Mouse (Mus musculus): Measurements from ENCODE around the gene Nr6a1. TPM values are rescaled to one million over a fixed set of nuclear protein-coding genes. Genes with fewer than 3 reads are reported as not detected.

Gene Nr6a1
- polyA plus RNA-seq, 1 experiment = 4.2 TPM

GRCm38 (mm10) chr2:38774936-38775335 is 152.6 kb downstream of the Nr6a1 start:
- DNase-seq = no peak
- H3K36me3 ChIP-seq (ENCODE audit: control insufficient read depth, insufficient read depth, low read length) = no peaks in the 10 kb centered on the region
- H3K27me3 ChIP-seq (ENCODE audit: control insufficient read depth, insufficient read depth, low read length) = no peaks in the 10 kb centered on the region
- H3K4me1 ChIP-seq (replicated peaks; ENCODE audit: control insufficient read depth, insufficient read depth, low read length) = no peaks in the 10 kb centered on the region
- WGBS = 96% methylated on average over 2 of the region's 2 CpGs
- H3K4me3 ChIP-seq (ENCODE audit: control insufficient read depth, insufficient read depth, low read length) = no peak overlapping the region
- H3K27ac ChIP-seq (ENCODE audit: control insufficient read depth, insufficient read depth, low read length) = no peak overlapping the region
- TF ChIP-seq CTCF (IDR thresholded peaks at IDR 0.05; ENCODE audit: borderline replicate concordance, control insufficient read depth, extremely low read depth, insufficient read depth, low read length, poor library complexity) (no peak), POLR2A (IDR thresholded peaks at IDR 0.05; ENCODE audit: control insufficient read depth, extremely low read depth, insufficient read depth, low read length, poor library complexity) (no peak)

GRCm38 (mm10) chr2:38771478-38771797 is 156.1 kb downstream of the Nr6a1 start:
- H3K36me3 ChIP-seq (ENCODE audit: control insufficient read depth, insufficient read depth, low read length) = no peaks in the 10 kb centered on the region
- no peak overlapping the region for H3K4me3 ChIP-seq (ENCODE audit: control insufficient read depth, insufficient read depth, low read length)
- 93% methylated on average over 2 of the region's 2 CpGs for WGBS
- H3K27me3 ChIP-seq (ENCODE audit: control insufficient read depth, insufficient read depth, low read length) = no peaks in the 10 kb centered on the region
- no peak overlapping the region for H3K27ac ChIP-seq (ENCODE audit: control insufficient read depth, insufficient read depth, low read length)
- TF ChIP-seq CTCF (IDR thresholded peaks at IDR 0.05; ENCODE audit: borderline replicate concordance, control insufficient read depth, extremely low read depth, insufficient read depth, low read length, poor library complexity) (no peak), POLR2A (IDR thresholded peaks at IDR 0.05; ENCODE audit: control insufficient read depth, extremely low read depth, insufficient read depth, low read length, poor library complexity) (no peak)
- DNase-seq = no peak
- no peaks in the 10 kb centered on the region for H3K4me1 ChIP-seq (replicated peaks; ENCODE audit: control insufficient read depth, insufficient read depth, low read length)

- Histone ChIP-seq H3K4me3 (ENCODE audit: control insufficient read depth, insufficient read depth, low read length) (no peak overlapping the region), H3K27me3 (ENCODE audit: control insufficient read depth, insufficient read depth, low read length) (no peaks in the 10 kb centered on the region), H3K36me3 (ENCODE audit: control insufficient read depth, insufficient read depth, low read length) (no peaks in the 10 kb centered on the region), H3K4me1 (replicated peaks; ENCODE audit: control insufficient read depth, insufficient read depth, low read length) (no peaks in the 10 kb centered on the region), H3K27ac (ENCODE audit: control insufficient read depth, insufficient read depth, low read length) (no peak overlapping the region)
- DNase-seq = no peak
- TF ChIP-seq POLR2A (IDR thresholded peaks at IDR 0.05; ENCODE audit: control insufficient read depth, extremely low read depth, insufficient read depth, low read length, poor library complexity) = no peak
- TF ChIP-seq CTCF (IDR thresholded peaks at IDR 0.05; ENCODE audit: borderline replicate concordance, control insufficient read depth, extremely low read depth, insufficient read depth, low read length, poor library complexity) = no peak
- 96% methylated on average over 5 of the region's 5 CpGs for WGBS
Measured at GRCm38 (mm10) chr2:38770772-38771477, 156.6 kb downstream of the Nr6a1 start.

GRCm38 (mm10) chr2:38767177-38767931 is 160.1 kb downstream of the Nr6a1 start:
- no peak for DNase-seq
- no peaks in the 10 kb centered on the region for H3K36me3 ChIP-seq (ENCODE audit: control insufficient read depth, insufficient read depth, low read length)
- no peaks in the 10 kb centered on the region for H3K27me3 ChIP-seq (ENCODE audit: control insufficient read depth, insufficient read depth, low read length)
- TF ChIP-seq CTCF (IDR thresholded peaks at IDR 0.05; ENCODE audit: borderline replicate concordance, control insufficient read depth, extremely low read depth, insufficient read depth, low read length, poor library complexity) = no peak
- TF ChIP-seq POLR2A (IDR thresholded peaks at IDR 0.05; ENCODE audit: control insufficient read depth, extremely low read depth, insufficient read depth, low read length, poor library complexity) = no peak
- WGBS = 89% methylated on average over 4 of the region's 4 CpGs
- H3K27ac ChIP-seq (ENCODE audit: control insufficient read depth, insufficient read depth, low read length) = no peak overlapping the region
- no peak overlapping the region for H3K4me3 ChIP-seq (ENCODE audit: control insufficient read depth, insufficient read depth, low read length)
- H3K4me1 ChIP-seq (replicated peaks; ENCODE audit: control insufficient read depth, insufficient read depth, low read length) = no peaks in the 10 kb centered on the region

GRCm38 (mm10) chr2:38739847-38740246 is 187.6 kb downstream of the Nr6a1 start:
- no peak for DNase-seq
- no peaks in the 10 kb centered on the region for H3K4me1 ChIP-seq (replicated peaks; ENCODE audit: control insufficient read depth, insufficient read depth, low read length)
- TF ChIP-seq CTCF (IDR thresholded peaks at IDR 0.05; ENCODE audit: borderline replicate concordance, control insufficient read depth, extremely low read depth, insufficient read depth, low read length, poor library complexity) (no peak), POLR2A (IDR thresholded peaks at IDR 0.05; ENCODE audit: control insufficient read depth, extremely low read depth, insufficient read depth, low read length, poor library complexity) (no peak)
- no peak overlapping the region for H3K27ac ChIP-seq (ENCODE audit: control insufficient read depth, insufficient read depth, low read length)
- H3K36me3 ChIP-seq (ENCODE audit: control insufficient read depth, insufficient read depth, low read length) = no peaks in the 10 kb centered on the region
- H3K27me3 ChIP-seq (ENCODE audit: control insufficient read depth, insufficient read depth, low read length) = no peaks in the 10 kb centered on the region
- WGBS = 92% methylated on average over 3 of the region's 3 CpGs
- no peak overlapping the region for H3K4me3 ChIP-seq (ENCODE audit: control insufficient read depth, insufficient read depth, low read length)

GRCm38 (mm10) chr2:38739410-38739809 is 188.1 kb downstream of the Nr6a1 start:
- no peaks in the 10 kb centered on the region for H3K4me1 ChIP-seq (replicated peaks; ENCODE audit: control insufficient read depth, insufficient read depth, low read length)
- 17% methylated on average over 7 of the region's 7 CpGs for WGBS
- TF ChIP-seq POLR2A (IDR thresholded peaks at IDR 0.05; ENCODE audit: control insufficient read depth, extremely low read depth, insufficient read depth, low read length, poor library complexity) (no peak), CTCF (IDR thresholded peaks at IDR 0.05; ENCODE audit: borderline replicate concordance, control insufficient read depth, extremely low read depth, insufficient read depth, low read length, poor library complexity) (peak; percentile 55; the same call in 1 of the 2 replicates)

More at GRCm38 (mm10) chr2:38739410-38739809, 188.1 kb downstream of the Nr6a1 start:
- peak; percentile 70 for DNase-seq
- H3K4me3 ChIP-seq (ENCODE audit: control insufficient read depth, insufficient read depth, low read length) = no peak overlapping the region
- no peaks in the 10 kb centered on the region for H3K27me3 ChIP-seq (ENCODE audit: control insufficient read depth, insufficient read depth, low read length)
- no peaks in the 10 kb centered on the region for H3K36me3 ChIP-seq (ENCODE audit: control insufficient read depth, insufficient read depth, low read length)
- no peak overlapping the region for H3K27ac ChIP-seq (ENCODE audit: control insufficient read depth, insufficient read depth, low read length)
